Mouse (Mus musculus): ENCODE data around the gene Tcf15.

Gene Tcf15

DNA sequence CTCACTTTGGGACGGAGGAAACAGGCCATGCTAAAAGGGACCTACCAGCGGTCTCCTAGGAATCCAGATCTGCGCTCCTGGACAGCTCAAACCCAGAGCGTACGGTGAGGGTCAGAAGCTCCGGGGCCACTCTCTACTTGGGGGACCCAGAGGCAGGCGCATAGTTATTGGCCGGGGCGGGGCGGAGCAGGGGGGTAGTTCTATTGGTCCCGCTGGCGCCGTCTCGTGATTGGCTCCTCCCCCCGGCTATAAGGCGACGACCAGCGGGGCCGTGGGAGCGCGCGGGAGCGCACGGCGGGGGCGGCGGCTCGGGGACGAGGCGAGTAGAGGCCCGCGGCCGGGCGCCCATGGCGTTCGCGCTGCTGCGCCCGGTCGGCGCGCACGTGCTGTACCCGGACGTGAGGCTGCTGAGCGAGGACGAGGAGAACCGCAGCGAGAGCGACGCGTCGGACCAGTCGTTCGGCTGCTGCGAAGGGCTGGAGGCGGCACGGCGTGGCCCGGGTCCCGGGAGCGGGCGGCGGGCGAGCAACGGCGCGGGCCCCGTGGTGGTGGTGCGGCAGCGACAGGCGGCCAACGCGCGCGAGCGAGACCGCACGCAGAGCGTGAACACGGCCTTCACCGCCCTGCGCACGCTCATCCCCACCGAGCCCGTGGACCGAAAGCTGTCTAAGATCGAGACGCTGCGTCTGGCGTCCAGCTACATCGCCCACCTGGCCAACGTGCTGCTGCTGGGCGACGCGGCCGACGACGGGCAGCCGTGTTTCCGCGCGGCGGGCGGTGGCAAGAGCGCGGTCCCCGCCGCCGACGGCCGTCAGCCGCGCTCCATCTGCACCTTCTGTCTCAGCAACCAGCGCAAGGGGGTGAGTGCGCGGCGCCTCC, at the start of gene Tcf15:
Tcf15 (plus strand) TSS at position 283 of the 879 bp plus-strand sequence.
- peak; percentile 10 for DNase-seq

DNA sequence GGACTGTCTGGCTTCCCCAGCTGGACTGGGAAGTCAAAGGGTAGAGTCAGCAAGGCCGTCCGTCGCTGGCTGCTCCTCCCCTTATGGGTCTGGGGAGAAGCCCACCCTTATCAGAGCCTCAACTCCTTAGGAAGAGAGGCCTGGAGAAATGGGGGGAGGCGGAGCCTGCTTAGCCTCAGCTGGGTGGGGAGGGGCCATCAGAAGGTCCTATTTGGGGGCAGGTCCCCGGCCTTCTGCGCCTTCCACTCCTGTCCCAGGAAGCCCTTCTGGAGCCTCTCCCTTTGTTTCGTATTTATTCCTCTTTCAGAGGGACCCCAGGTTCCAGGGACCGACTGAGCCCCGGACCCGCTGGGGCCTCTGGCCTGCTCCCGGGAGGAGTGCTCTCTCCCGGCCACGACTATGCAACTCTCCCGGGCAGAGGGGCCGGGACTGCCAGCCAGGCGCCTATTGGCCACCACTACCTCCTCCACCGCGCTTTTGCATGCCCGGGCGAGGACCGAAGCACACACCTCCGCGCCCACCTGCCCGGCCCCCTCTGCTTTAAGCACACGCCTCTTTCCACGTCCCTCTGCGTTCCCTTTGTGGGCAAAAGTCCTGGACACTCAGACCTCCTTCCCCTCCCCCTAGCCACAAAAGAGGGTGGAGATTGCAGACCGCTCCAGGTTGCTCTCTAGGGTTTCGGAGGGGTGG, 48.4 kb upstream of the Tcf15 start:
- no peak for DNase-seq

DNA sequence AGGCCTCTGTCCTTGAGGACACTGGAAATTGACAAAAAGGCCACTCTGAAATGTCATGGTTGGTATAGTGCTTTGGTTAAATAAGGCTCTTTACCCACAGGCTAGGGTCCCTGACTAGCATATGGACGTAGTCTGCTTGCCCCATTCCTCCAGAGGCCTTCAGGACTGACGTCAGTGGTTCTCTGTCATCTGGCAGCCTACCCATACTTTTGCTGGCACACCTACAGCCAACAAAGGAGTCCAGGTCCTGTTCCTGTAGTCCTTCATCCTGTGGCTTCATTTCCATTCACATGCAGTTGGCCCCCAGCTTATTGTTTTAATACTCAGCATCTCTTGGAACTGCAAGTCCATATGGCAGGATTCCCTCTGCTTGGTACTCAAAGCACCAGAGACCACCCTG, 46.4 kb upstream of the Tcf15 start:
- DNase-seq, result no peak

DNA sequence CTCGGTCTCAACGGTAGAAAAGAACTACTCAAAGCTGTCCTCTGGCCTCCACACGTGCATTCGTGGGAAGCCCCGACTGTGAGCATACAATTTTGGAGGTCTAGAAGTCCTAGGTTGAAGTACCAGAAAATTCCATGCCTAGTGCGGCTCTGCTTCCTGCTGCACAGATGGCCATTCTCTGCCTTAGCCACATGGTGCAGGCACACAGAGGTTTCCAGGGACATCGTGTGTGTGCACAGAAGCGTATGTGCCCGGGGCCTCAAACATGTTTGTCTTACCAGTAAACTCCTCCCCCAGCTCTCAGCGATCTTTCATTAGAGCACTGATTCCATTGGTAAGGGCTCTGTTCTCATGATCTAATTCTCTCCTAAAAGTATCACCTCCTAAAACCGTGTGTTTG, 45.4 kb upstream of the Tcf15 start:
- no peak for DNase-seq

DNA sequence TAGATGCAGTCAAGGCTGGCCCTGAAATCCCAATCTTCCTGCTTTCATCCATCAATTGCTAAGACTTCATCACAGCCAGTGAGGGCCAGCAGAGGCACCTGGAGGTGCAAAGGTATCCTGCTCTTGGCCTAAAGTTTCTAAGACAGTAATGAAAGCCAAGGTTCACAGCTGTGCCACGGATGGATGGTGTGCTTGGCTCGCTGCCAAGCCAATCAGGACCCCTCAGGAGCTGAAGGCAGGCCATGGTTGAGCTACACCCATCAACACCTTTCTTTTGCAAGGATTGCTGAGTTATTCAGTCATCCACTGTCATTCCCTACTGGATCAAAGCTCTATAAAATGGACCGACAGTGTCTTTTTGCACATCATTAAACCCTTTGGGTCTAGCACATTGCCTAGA, 43.8 kb upstream of the Tcf15 start:
- no peak for DNase-seq

DNA sequence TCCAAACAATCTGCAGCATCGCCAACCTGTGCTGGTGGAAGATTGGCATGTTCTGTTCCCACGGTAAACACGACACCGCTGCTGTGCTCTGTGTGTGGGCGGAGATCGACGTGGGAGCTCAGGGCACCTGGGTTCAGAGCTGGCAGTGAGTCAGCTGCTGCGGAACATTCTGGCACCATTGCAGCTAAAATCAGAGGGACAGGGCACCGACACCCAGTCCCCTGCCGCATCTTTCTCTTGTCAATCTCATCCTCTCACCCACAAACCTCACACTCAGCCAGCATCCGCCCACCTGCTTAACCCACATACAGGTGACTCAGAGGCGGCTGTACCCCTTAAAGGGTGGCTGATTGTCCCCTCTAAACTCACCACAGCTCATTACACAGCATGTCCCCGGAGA, 41.6 kb upstream of the Tcf15 start:
- no peak for DNase-seq

DNA sequence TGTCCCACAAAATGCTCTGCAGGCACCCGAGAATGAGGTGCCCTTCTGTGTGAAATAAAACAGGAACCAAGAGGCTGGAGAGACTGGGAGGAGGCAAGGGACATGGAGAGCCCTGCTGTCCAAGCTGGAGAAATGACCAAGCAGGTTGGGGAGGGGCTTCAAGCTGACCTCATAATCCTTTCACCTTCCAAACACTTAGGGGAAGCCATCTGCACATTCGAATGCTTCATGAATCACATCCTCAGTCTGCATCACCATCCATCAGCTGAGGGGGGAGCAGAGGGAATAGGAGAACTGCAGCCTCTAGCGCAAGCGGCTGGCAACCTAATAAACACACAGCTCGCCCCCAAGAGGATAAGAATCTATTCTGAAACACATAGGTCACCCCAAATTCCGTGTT, 41.0 kb upstream of the Tcf15 start:
- no peak for DNase-seq

DNA sequence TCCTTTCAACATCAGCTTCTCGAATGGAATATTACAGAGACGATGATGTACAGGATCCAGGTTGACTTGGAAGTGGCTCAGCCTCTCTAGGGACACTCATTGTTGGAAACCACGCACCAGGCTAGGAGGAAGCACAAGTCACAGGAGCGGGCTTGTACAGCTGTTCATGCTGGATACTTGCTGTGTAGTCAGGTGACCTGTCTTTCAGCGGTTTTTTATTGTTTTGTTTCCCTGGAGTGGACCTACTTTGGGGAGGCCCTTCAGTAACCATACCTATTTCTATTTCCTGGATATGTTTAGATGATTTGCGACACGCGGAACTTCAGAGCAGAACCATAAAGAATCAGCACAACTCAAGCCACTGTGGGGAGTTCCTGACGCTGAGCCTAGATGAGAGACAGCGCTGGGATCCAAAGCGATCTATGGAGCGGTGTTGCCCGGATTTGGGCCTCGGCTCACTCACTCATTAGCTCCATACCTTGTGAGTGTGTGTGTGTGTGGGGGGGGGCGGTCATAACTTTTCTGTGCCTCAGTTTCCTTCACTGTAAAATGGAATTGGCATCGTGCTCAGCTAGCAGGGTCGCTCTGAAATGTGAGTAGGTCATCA, 38.5 kb upstream of the Tcf15 start:
- DNase-seq, result no peak

DNA sequence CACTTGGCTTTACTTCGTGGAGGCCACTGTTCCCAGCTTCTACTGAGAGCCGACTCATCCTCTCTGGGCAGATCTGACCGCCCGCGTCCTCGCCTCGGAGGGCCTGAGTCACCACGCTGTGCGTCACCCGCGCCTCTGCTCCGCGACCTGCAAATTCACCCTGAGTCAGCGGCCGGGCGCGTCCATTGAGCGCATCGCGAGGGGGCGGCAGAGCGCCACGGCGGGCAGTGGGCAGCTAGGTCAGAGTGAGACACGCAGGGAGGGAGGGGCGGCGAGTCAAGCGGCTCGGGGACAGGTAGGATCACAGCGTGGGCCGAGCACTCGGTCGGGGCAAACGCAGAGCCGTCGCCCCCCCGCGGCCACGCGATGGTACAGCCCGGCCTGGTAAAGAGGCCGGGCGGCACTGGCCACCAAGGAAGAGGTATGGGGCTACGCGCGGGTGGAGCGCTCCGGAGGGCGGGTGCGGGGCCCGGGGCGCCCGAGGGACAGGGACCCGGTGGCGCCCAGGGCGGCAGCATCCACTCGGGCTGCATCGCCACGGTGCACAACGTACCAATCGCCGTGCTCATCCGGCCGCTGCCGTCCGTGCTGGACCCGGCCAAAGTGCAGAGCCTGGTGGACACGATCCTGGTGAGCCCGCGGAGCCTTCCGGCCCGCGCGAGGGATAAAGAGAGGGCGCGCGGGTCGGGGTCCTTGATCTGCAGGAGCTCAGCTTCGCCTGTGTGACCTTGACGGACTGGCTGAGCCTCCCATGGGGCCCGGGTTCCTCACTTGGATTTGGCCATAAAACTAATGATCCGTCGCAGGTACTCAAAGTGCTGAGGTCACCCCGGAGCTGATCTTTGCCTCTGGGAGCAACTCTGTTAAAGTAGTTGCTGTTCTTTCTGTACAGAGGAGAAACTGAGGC, 37.8 kb upstream of the Tcf15 start, which contains the start of gene Srxn1:
Srxn1 (plus strand) TSS at position 199 of the 907 bp plus-strand sequence.
- peak; percentile 45 for DNase-seq

DNA sequence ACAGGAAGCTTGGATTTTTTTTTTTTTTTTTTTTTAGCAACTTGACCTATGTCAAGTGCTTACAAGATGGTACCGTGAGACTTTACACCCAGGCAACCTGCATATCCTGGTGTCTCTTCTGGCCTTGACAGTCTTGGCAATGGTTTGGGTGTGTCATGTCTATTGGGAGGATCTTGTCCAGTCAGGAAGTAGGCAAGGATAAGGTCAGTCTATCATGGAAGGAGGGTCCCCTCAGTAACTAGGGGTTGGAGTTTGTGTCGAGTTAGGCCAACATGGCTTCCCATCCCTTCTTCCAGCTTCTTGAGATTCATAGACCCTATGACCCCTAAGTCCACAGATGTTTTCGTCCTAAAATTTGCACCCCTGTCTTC, 37.2 kb upstream of the Tcf15 start:
- no peak for DNase-seq

DNA sequence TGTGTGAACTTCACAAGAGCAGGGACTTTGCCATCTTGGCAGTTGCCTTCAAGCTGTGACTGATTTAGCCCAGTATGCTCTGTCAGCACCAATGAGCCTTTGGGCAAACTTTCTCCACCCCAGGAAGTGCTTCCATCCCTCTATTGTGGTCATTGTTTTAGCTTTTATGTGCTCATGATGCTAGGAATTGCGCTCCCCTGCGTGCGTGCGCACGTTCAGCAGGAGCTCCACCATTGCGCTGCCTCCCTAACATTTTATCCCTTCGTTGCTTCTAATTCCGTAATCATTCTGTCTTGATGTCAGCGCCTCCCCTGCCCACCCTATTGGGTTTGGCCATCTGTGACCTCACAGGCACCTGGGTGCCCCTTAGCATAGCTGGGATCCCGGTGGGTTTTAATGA, 36.8 kb upstream of the Tcf15 start:
- no peak for DNase-seq

DNA sequence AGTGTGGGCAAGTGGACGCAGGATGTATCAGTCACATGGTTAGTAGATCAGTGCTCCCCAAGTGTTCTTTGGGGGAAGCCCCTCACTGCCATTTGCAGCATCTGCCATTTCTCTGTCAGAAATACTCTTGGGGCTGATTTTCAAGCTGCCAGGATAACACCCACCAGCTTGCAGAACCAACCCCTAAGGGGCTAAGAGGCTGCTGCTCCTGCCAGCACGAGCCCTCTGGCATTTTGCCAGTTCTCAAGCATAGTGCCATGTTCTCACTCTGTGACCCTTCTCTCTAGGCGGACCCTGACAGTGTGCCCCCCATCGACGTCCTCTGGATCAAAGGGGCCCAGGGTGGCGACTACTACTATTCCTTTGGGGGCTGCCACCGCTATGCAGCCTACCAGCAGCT, 34.7 kb upstream of the Tcf15 start:
- no peak for DNase-seq

DNA sequence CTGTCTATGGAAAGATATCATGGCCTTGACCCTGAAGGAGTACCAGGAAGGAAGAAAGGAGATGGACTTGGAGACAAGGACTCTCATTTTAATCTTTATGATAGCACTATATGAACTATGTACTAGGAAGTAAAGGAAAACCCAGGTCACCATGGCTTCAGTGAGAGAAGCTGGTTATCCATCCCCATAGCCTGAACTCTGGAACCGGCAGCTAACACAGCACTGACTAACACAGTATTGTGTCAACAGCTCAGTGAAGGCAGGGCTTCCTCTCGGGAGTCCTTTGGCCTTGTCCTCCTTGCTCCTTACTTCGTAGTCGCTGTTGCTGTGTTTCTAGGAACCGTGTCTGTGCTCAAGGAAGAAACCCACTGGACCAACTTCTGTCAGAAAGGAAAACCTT, 34.0 kb upstream of the Tcf15 start:
- no peak for DNase-seq

DNA sequence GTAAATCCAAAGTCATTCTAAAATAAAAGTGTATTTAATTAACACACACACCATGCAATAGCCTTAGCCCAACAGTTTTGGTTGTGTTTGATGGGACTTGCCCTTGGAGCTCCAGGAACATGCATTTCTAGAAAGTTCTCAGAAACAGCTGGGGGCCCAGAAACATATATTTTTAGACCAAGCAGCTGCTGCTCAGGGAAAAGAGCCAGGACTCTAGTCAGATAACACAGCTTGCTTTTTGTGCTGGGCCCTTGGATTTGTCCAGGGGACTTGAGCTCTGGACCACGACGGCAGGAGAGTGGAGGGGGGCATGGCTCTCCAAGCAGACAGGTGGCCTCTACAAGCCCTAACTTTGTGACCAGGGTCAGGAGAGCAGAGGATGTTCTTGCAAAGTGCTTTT, 32.0 kb upstream of the Tcf15 start:
- no peak for DNase-seq

DNA sequence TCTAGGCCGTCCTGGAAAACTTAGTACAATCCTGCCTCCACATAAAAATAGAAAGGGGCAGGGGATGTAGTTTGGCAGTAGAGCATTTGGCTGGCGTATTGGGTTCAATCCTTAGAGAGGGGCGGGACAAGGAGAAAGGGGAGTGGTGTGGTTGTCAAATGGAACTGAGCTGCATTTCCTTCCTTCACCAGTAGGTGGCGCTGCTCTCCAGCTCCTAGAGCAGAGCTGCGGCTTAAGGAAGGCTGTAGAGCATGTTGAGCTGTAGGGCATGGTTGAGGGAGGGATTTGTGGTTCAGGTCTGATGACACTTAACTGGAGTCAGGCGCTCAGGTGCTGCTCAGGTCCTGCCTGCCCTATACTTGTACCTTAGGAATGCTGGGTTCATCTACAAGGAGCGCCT, 31.4 kb upstream of the Tcf15 start:
- DNase-seq, result peak; percentile 85

DNA sequence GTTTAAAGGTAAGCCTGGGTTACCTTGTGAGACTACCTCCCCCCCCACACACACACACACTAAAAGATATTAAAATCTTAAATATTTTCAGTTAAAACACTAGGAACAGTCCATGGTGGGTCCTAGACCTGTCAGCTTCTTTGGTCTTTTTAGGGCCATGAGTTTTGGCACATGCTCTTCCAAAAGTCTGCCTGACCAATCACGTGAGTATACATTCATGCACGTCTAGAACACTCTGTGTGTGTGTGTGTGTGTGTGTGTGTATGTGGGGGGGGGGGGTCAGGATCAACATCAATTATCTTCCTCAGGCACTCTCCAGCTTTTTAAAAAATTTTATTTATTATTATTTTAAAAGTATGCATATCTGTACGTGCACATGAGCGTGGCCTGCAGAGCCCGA, 30.9 kb upstream of the Tcf15 start:
- DNase-seq, result no peak

DNA sequence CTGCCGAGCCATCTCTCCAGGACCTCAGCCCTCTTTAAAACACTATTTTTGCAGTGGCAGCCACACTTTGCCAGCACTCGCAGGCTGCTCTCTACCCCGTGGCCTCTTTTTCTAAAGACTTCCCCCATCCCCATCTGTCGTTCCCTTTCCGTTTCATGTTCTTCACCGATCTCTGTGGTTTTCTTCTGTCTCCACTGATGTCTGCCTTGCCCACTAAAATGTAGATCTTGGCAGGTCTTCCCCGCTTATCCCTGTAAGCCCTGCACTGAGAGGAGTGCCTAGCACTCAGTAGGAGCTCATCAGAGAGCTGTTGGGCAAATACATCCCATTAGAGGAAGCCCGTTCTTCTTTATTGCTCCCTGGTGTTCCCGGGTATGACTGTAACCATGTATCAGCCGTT, 30.4 kb upstream of the Tcf15 start:
- no peak for DNase-seq

DNA sequence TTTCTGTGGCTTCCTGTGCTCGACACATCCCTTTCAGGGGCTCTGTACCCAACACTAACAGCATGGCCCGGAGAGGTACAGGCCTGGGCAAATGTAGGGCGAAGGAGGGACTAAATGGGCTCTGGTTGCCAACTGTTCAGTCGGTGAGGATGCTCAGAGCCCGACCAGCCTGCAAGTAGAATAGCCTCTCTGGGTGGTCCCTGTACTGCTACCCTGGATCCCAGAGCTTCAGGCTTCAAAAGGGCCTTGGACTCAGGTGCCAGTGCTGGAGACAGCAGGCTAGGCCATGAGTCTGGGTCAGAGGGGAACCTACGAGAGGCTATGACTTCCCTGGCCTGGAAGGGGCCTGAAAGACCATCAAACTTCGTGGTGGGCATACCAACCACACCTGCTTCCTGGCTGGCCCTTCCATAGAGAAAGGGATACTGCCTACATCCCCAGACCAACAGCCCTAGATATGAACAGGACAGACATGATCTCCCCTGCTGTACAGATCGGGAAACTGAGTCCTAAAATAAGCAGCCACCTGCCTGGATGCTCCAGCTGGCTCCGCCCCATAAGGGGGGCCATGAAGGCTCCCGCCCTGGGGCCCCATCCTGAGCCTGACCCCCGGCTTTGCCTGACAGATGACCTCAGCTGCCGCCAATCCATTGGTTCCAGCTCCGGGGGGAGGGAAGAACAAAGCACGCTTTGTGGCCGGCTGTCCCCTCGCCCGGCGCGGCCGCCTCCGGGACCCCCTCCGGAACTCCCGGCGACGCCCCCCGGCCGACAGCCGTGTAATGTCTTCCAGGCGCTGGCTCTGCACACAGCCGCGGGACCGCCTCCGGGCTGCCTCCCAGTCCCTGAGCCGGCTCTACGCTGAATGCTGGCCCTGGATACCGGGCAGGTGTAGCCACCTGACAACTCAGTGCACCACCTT, 29.0 kb upstream of the Tcf15 start:
- DNase-seq, result no peak

DNA sequence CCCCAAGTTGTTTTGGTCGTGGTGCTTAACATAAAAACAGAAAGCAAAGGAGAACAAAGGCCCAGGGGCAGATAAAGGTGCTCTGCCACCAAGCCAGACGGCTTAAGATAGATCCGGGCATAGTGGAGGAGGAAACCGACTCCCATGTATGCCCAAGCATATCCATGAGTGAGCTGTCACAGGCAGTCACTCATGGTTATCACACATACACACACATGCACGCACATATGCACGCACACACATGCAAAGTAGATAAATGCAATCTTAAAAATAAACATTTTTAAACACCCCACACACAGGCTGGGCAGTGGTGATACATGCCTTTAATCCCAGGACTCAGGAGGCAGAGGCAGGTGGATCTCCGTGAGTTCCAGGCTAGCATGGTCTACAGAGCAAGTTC, 25.7 kb upstream of the Tcf15 start:
- no peak for DNase-seq

DNA sequence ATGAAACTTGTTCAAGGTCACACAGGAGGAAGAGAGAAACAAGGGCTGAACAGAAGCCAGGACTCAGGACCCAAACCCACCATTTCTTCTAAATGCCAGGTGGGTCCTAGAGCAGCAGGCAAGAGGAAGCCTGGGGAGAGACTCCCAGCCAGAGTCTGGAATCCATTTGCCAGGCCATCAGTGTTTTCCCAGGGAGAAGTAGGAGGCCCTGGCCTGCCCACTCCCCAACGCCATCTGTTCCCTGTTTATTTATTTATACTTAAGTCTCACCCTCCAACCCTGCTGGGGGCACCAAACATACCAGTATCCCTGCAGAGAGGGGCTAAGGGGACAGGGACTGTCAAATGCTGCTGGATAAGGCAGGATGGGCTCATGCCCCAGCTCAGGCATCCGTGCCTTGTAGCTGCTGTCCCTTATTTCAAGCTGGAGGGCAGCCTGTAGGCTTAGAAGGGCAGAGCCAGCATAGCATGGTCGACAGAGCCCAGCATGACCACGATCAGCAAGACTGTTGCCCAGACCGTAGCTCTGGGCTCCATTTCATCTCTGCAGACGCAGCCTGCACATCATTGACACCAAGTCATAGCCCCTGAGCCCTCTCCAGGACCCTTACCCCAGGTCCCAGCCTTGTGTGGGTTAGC, 24.0 kb upstream of the Tcf15 start:
- DNase-seq, result no peak

DNA sequence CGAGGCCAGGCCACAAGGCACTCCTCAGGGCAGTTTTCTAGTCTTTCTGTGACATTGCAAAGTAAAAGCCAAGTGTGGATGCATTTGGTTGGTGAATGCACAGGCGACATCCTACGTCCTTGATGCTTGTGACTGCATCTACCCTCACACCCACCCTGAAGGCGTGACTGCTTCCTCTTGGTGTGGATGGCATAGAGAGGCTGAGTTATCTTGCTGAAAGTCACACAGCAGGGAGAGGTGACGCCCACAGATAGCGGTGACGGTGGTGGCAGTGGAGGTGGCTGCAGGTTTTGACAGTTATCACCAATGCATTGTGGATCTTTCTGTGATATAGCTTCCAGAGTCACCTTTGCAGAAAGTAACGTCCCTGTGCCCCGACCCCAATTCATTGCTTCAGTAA, 20.5 kb upstream of the Tcf15 start:
- no peak for DNase-seq

Measured in thymus, postnatal 14 days (tissue).